Comparison of ENCODE assay signal across 26 mouse cellular contexts in the genomic region with DNA sequence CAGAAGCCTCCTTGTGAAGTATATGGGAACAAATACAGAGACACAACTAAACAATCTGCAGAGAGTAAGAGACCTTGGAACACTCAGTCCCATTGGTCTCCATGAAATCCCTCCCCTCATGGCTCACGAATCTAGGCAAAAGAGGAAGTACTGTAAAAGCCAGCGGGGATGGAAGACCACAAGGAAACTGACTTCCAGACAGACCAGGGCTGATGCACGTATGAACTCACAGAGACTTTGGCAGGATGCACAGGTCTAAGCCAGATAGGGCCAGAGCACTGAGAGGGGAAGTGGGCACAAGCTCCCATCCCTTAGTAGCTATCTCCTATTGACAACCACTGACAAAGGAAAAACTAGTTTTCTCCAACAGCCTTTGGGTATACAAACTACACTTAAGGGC. TPM values are rescaled to one million over a fixed set of nuclear protein-coding genes. Genes with fewer than 3 reads are reported as not detected.
"Had no signal": no experiment of that assay in that cellular context is flagged by ENCODE, and none has a peak within 500 bp of the region (broad histone marks: within the 10 kb centered on the region; RNA-seq: fewer than 3 reads in every experiment).

No protein-coding gene starts in this region.

- DNase-seq: kidney, adult 11 months; kidney, adult 8-10 months; kidney, postnatal 14 days; kidney, postnatal 4 days; layer of hippocampus, adult 9-11 months; liver, embryonic 13.5 days; lung, embryonic 14.5 days; thymus, adult 18-20 months; thymus, postnatal 36 days had no signal

- H3K9me3 ChIP-seq: liver, embryonic 13.5 days; midbrain, embryonic 10.5 days; midbrain, embryonic 13.5 days; neural tube, embryonic 13.5 days had no signal

- H3K36me3 ChIP-seq: liver, embryonic 13.5 days; midbrain, embryonic 10.5 days; midbrain, embryonic 13.5 days; neural tube, embryonic 13.5 days had no signal

- H3K27ac ChIP-seq: liver, embryonic 13.5 days; macrophage; midbrain, embryonic 10.5 days; midbrain, embryonic 13.5 days; neural tube, embryonic 13.5 days had no signal

- ATAC-seq: midbrain, embryonic 13.5 days; midbrain, embryonic 16.5 days had no signal

- H3K4me3 ChIP-seq: liver, embryonic 13.5 days; megakaryocyte, embryonic 14.5 days; midbrain, embryonic 10.5 days; midbrain, embryonic 13.5 days; myocyte; neural tube, embryonic 13.5 days had no signal

- H3K4me2 ChIP-seq: liver, embryonic 13.5 days; lung, embryonic 14.5 days; midbrain, embryonic 13.5 days; neural tube, embryonic 13.5 days had no signal

- H3K9ac ChIP-seq: liver, embryonic 13.5 days; lung, embryonic 14.5 days; midbrain, embryonic 13.5 days; neural tube, embryonic 13.5 days had no signal

- H3K4me1 ChIP-seq: liver, embryonic 13.5 days had no signal

RNA-seq across cellular contexts. Expression of a gene that starts 4.8 kb away (rescaled TPM):
- total RNA-seq: monocyte, adult 5-6 weeks had no signal
- polyA plus RNA-seq: macrophage had no signal

RNA-seq across cellular contexts. Expression of a gene that starts 54.0 kb away (rescaled TPM):
- total RNA-seq: liver, adult 2 months; monocyte, adult 5-6 weeks; neutrophil, adult 5-6 weeks had no signal
- polyA plus RNA-seq: kidney, embryonic 16.5 days; limb, embryonic 11.5 days; liver, adult 2 months; liver, embryonic 13.5 days; liver, embryonic 16.5 days; lung, embryonic 14.5 days; macrophage; midbrain, embryonic 10.5 days; myocyte; neural tube, embryonic 13.5 days; small intestine, adult 2 months; spleen, adult 2 months; stomach, embryonic 16.5 days; urinary bladder, adult 2 months had no signal
